Mouse (Mus musculus) forebrain, embryonic 12.5 days (tissue): ENCODE results near the gene Arrdc5. TPM values are rescaled to one million over a fixed set of nuclear protein-coding genes. Genes with fewer than 3 reads are reported as not detected.
A peak's percentile ranks its signal among the peaks of the same experiment; 100 is the strongest.
"Not testable (repeated sequence)": the region's sequence is repeated elsewhere in the genome, so short reads cannot be mapped to it uniquely, and the experiment has no call there.

Experiments
- ATAC-seq: fragments of 200-750 bp; cut with Nextera tagmentation; 2 replicates; pipeline ENCODE4 v1.8.0; 2017; ENCODE audit warnings: moderate TSS enrichment; ENCODE audit not compliant: low FRiP score
- H3K27ac ChIP-seq: fragments of 300-500 bp; sonication (generic); 2 replicates; pipeline ENCODE4 v1.5.1; 2016; ENCODE audit warnings: mild to moderate bottlenecking
- H3K27me3 ChIP-seq: fragments of 300-500 bp; sonication (generic); 2 replicates; pipeline ENCODE4 v1.6.1; 2016; ENCODE audit warnings: mild to moderate bottlenecking
- H3K36me3 ChIP-seq: fragments of 300-500 bp; sonication (generic); replicated peaks from 2 replicates; pipeline ENCODE4 v1.6.1; 2016; ENCODE audit warnings: mild to moderate bottlenecking
- H3K4me1 ChIP-seq: fragments of 300-500 bp; sonication (generic); 2 replicates; pipeline ENCODE4 v1.6.1; 2016
- H3K4me2 ChIP-seq: fragments of 300-500 bp; sonication (generic); 2 replicates; pipeline ENCODE4 v1.6.1; 2016; ENCODE audit warnings: mild to moderate bottlenecking, moderate library complexity
- H3K4me3 ChIP-seq: fragments of 300-500 bp; sonication (generic); replicated peaks from 2 replicates; pipeline ENCODE4 v1.5.1; 2016; ENCODE audit warnings: mild to moderate bottlenecking
- H3K9ac ChIP-seq: fragments of 300-500 bp; sonication (generic); 2 replicates; pipeline ENCODE4 v1.6.1; 2016; ENCODE audit warnings: mild to moderate bottlenecking
- H3K9me3 ChIP-seq: fragments of 300-500 bp; sonication (generic); 2 replicates; pipeline ENCODE4 v1.6.1; 2016
- WGBS: fragments of 180-500 bp; shearing (Covaris S2); methylation state at CpG from one replicate; pipeline ENCODE4 v1.1.7; 2016; 5-methylcytosine and 5-hydroxymethylcytosine counted together
- polyA plus RNA-seq: library from polyadenylated mRNA; unstranded; fragments of >200 nt; fragmentation: Nextera tagmentation; extraction: Ambion mirVana; gene quantifications from 2 replicates; pipeline ENCODE4 v1.2.1, GENCODE M21; 2016

The Arrdc5 gene
- polyA plus RNA-seq, 1 experiment from 2014 or later = not detected

GRCm38 (mm10) chr17:56272644-56273043 lies 27.4 kb downstream of the Arrdc5 start:
- Histone ChIP-seq H3K4me2 (no peak overlapping the region), H3K4me1 (peaks cover 26% of the 10 kb centered on the region), H3K9me3 (no peaks in the 10 kb centered on the region), H3K4me3 (no peak overlapping the region), H3K27me3 (no peaks in the 10 kb centered on the region), H3K36me3 (no peaks in the 10 kb centered on the region), H3K9ac (0 out of 2 replicates have a peak overlapping the region, but pooled peaks have one; percentile 17), H3K27ac (no peak overlapping the region)
- WGBS = 77% methylated on average over 3 of the region's 3 CpGs
- ATAC-seq = no peak

GRCm38 (mm10) chr17:56271609-56272253 lies 28.4 kb downstream of the Arrdc5 start:
- Histone ChIP-seq H3K27me3 (no peaks in the 10 kb centered on the region), H3K4me2 (no peak overlapping the region), H3K9me3 (no peaks in the 10 kb centered on the region), H3K4me1 (peaks cover 17% of the 10 kb centered on the region), H3K27ac (no peak overlapping the region), H3K4me3 (no peak overlapping the region), H3K36me3 (no peaks in the 10 kb centered on the region), H3K9ac (no peak overlapping the region)
- 88% methylated on average over 12 of the region's 12 CpGs for WGBS
- no peak for ATAC-seq

GRCm38 (mm10) chr17:56269741-56270140 lies 30.3 kb downstream of the Arrdc5 start:
- H3K36me3 ChIP-seq = peaks cover 7% of the 10 kb centered on the region; the same call in 1 of the 2 replicates
- WGBS = 72% methylated on average over 3 of the region's 3 CpGs
- H3K27me3 ChIP-seq = no peaks in the 10 kb centered on the region
- H3K4me1 ChIP-seq = peaks cover 8% of the 10 kb centered on the region
- H3K9me3 ChIP-seq = no peaks in the 10 kb centered on the region
- ATAC-seq = peak; percentile 9; the same call in 1 of the 2 replicates
- peak overlapping the region; percentile 56 for H3K9ac ChIP-seq
- H3K4me2 ChIP-seq = peak overlapping the region; percentile 68
- peak overlapping the region; percentile 36 for H3K4me3 ChIP-seq
- 0 out of 2 replicates have a peak overlapping the region, but pooled peaks have one; percentile 69 for H3K27ac ChIP-seq

GRCm38 (mm10) chr17:56269153-56269630 lies 30.9 kb downstream of the Arrdc5 start:
- H3K27ac ChIP-seq = peak overlapping the region; percentile 69
- H3K9me3 ChIP-seq = no peaks in the 10 kb centered on the region
- peak overlapping the region; percentile 36 for H3K4me3 ChIP-seq
- H3K36me3 ChIP-seq = peaks cover 9% of the 10 kb centered on the region; the same call in 1 of the 2 replicates
- WGBS = 25% methylated on average over 12 of the region's 12 CpGs
- peak; percentile 89 for ATAC-seq
- H3K4me2 ChIP-seq = peak overlapping the region; percentile 68
- H3K27me3 ChIP-seq = no peaks in the 10 kb centered on the region
- peaks cover 9% of the 10 kb centered on the region for H3K4me1 ChIP-seq
- H3K9ac ChIP-seq = peak overlapping the region; percentile 56

GRCm38 (mm10) chr17:56266271-56266670 lies 33.8 kb downstream of the Arrdc5 start:
- Histone ChIP-seq H3K27me3 (no peaks in the 10 kb centered on the region), H3K27ac (no peak overlapping the region), H3K4me1 (peaks cover 16% of the 10 kb centered on the region), H3K4me3 (no peak overlapping the region), H3K36me3 (peaks cover 29% of the 10 kb centered on the region), H3K9me3 (no peaks in the 10 kb centered on the region), H3K9ac (no peak overlapping the region), H3K4me2 (no peak overlapping the region)
- 65% methylated on average over 3 of the region's 3 CpGs for WGBS
- ATAC-seq = no peak

GRCm38 (mm10) chr17:56265869-56266268 lies 34.2 kb downstream of the Arrdc5 start:
- no peaks in the 10 kb centered on the region for H3K27me3 ChIP-seq
- no peak overlapping the region for H3K4me2 ChIP-seq
- H3K27ac ChIP-seq = no peak overlapping the region
- peaks cover 19% of the 10 kb centered on the region for H3K4me1 ChIP-seq
- ATAC-seq = no peak
- H3K4me3 ChIP-seq = no peak overlapping the region
- peaks cover 33% of the 10 kb centered on the region for H3K36me3 ChIP-seq
- no peaks in the 10 kb centered on the region for H3K9me3 ChIP-seq
- WGBS = 92% methylated on average over 3 of the region's 3 CpGs
- no peak overlapping the region for H3K9ac ChIP-seq

GRCm38 (mm10) chr17:56265011-56265410 lies 35.1 kb downstream of the Arrdc5 start:
- H3K36me3 ChIP-seq = peaks cover 42% of the 10 kb centered on the region
- H3K9ac ChIP-seq = no peak overlapping the region
- H3K27me3 ChIP-seq = no peaks in the 10 kb centered on the region
- no peak overlapping the region for H3K4me2 ChIP-seq
- no peak overlapping the region for H3K4me3 ChIP-seq
- WGBS = 90% methylated on average over 4 of the region's 4 CpGs
- H3K27ac ChIP-seq = no peak overlapping the region
- no peak for ATAC-seq
- H3K9me3 ChIP-seq = no peaks in the 10 kb centered on the region
- peaks cover 27% of the 10 kb centered on the region for H3K4me1 ChIP-seq

- H3K27ac ChIP-seq = no peak overlapping the region
- WGBS = 18% methylated on average over 8 of the region's 8 CpGs
- no peaks in the 10 kb centered on the region for H3K27me3 ChIP-seq
- H3K9ac ChIP-seq = no peak overlapping the region
- peak; percentile 75 for ATAC-seq
- peaks cover 51% of the 10 kb centered on the region for H3K36me3 ChIP-seq
- H3K4me1 ChIP-seq = peaks cover 31% of the 10 kb centered on the region
- no peaks in the 10 kb centered on the region for H3K9me3 ChIP-seq
- H3K4me3 ChIP-seq = no peak overlapping the region
- no peak overlapping the region for H3K4me2 ChIP-seq
These were observed 36.1 kb downstream of the Arrdc5 start for GRCm38 (mm10) chr17:56264020-56264419.

- H3K4me1 ChIP-seq = peaks cover 42% of the 10 kb centered on the region
These were observed 37.4 kb downstream of the Arrdc5 start for GRCm38 (mm10) chr17:56262645-56263094.

GRCm38 (mm10) chr17:56261166-56261565 lies 38.9 kb downstream of the Arrdc5 start:
- 83% methylated on average over 3 of the region's 3 CpGs for WGBS
- Histone ChIP-seq H3K27me3 (no peaks in the 10 kb centered on the region), H3K27ac (no peak overlapping the region), H3K9me3 (no peaks in the 10 kb centered on the region), H3K4me3 (no peak overlapping the region), H3K4me2 (no peak overlapping the region), H3K4me1 (peaks cover 47% of the 10 kb centered on the region), H3K9ac (no peak overlapping the region), H3K36me3 (peaks cover 63% of the 10 kb centered on the region)
- ATAC-seq = no peak

More at GRCm38 (mm10) chr17:56262645-56263094, 37.4 kb downstream of the Arrdc5 start:
- Histone ChIP-seq H3K4me3 (no peak overlapping the region), H3K27ac (no peak overlapping the region), H3K9me3 (no peaks in the 10 kb centered on the region), H3K36me3 (peaks cover 63% of the 10 kb centered on the region), H3K27me3 (no peaks in the 10 kb centered on the region), H3K4me2 (no peak overlapping the region), H3K9ac (no peak overlapping the region)
- WGBS = 97% methylated on average over 3 of the region's 3 CpGs
- ATAC-seq = no peak

GRCm38 (mm10) chr17:56259301-56260037 lies 40.6 kb downstream of the Arrdc5 start:
- peaks cover 54% of the 10 kb centered on the region for H3K36me3 ChIP-seq
- no peak overlapping the region for H3K4me3 ChIP-seq
- H3K4me1 ChIP-seq = peaks cover 47% of the 10 kb centered on the region
- no peak overlapping the region; the same call in 1 of the 2 replicates for H3K4me2 ChIP-seq
- no peak for ATAC-seq
- H3K27ac ChIP-seq = no peak overlapping the region
- no peaks in the 10 kb centered on the region for H3K9me3 ChIP-seq
- H3K9ac ChIP-seq = no peak overlapping the region
- no peaks in the 10 kb centered on the region for H3K27me3 ChIP-seq
- WGBS = 90% methylated on average over 10 of the region's 10 CpGs

- H3K4me1 ChIP-seq = peaks cover 45% of the 10 kb centered on the region
- ATAC-seq, H3K9ac ChIP-seq, H3K4me2 ChIP-seq, H3K9me3 ChIP-seq, H3K27me3 ChIP-seq, H3K27ac ChIP-seq, H3K4me3 ChIP-seq: not testable (repeated sequence)
- H3K36me3 ChIP-seq = peaks cover 54% of the 10 kb centered on the region
- 85% methylated on average over 2 of the region's 2 CpGs for WGBS
These were observed 41.3 kb downstream of the Arrdc5 start for GRCm38 (mm10) chr17:56258812-56259211.
